Mouse (Mus musculus) neural tube, embryonic 11.5 days (tissue): Measurements from ENCODE around the gene Ece1. TPM values are rescaled to one million over a fixed set of nuclear protein-coding genes. Genes with fewer than 3 reads are reported as not detected.

Experiments used
- ATAC-seq: fragments of 200-750 bp; cut with Nextera tagmentation; 2 replicates; pipeline ENCODE4 v1.8.0; 2017; ENCODE audit warnings: moderate number of reproducible peaks, mild to moderate bottlenecking, moderate TSS enrichment, moderate library complexity; ENCODE audit not compliant: insufficient read depth, low FRiP score, low TSS enrichment
- DNase-seq: peaks from one replicate; pipeline ENCODE4 v3.0.0-alpha.2; 2015; ENCODE audit warnings: low spot score
- H3K27ac ChIP-seq: fragments of 300-500 bp; sonication (generic); 2 replicates; pipeline ENCODE4 v1.5.1; 2014; ENCODE audit warnings: low read depth, mild to moderate bottlenecking, low read length
- H3K27me3 ChIP-seq: fragments of 300-500 bp; sonication (generic); 2 replicates; pipeline ENCODE4 v1.6.1; 2014; ENCODE audit warnings: mild to moderate bottlenecking, low read length, mixed read lengths; ENCODE audit not compliant: control insufficient read depth, insufficient read depth
- H3K36me3 ChIP-seq: fragments of 300-500 bp; sonication (generic); 2 replicates; pipeline ENCODE4 v1.6.1; 2014; ENCODE audit warnings: mild to moderate bottlenecking, low read length, moderate library complexity, mixed read lengths; ENCODE audit not compliant: control insufficient read depth, insufficient read depth
- H3K4me1 ChIP-seq: fragments of 300-500 bp; sonication (generic); 2 replicates; pipeline ENCODE4 v1.6.1; 2014; ENCODE audit warnings: low read length, mixed read lengths; ENCODE audit not compliant: control insufficient read depth, insufficient read depth
- H3K4me2 ChIP-seq: fragments of 300-500 bp; sonication (generic); 2 replicates; pipeline ENCODE4 v1.6.1; 2014; ENCODE audit warnings: low read depth, mild to moderate bottlenecking, moderate library complexity
- H3K4me3 ChIP-seq: fragments of 300-500 bp; sonication (generic); 2 replicates; pipeline ENCODE4 v1.5.1; 2014; ENCODE audit warnings: low read depth, low read length
- H3K9ac ChIP-seq: fragments of 300-500 bp; sonication (generic); 2 replicates; pipeline ENCODE4 v1.6.1; 2014; ENCODE audit warnings: mild to moderate bottlenecking, low read length
- H3K9me3 ChIP-seq: fragments of 300-500 bp; sonication (generic); 2 replicates; pipeline ENCODE4 v1.6.1; 2016; ENCODE audit warnings: low read length; ENCODE audit not compliant: control insufficient read depth
- WGBS: fragments of 180-500 bp; shearing (Covaris S2); extraction: QIAGEN DNeasy Blood & Tissue Kit; methylation state at CpG from one replicate; pipeline ENCODE4 v1.1.7; 2014; 5-methylcytosine and 5-hydroxymethylcytosine counted together
- polyA plus RNA-seq: library from polyadenylated mRNA; unstranded; fragments of >200 nt; fragmentation: Nextera tagmentation; extraction: Ambion mirVana; gene quantifications from 2 replicates; pipeline ENCODE4 v1.2.1, GENCODE M21; 2014

Gene Ece1
- polyA plus RNA-seq, 1 experiment from 2014 or later = 39.8 TPM

DNA sequence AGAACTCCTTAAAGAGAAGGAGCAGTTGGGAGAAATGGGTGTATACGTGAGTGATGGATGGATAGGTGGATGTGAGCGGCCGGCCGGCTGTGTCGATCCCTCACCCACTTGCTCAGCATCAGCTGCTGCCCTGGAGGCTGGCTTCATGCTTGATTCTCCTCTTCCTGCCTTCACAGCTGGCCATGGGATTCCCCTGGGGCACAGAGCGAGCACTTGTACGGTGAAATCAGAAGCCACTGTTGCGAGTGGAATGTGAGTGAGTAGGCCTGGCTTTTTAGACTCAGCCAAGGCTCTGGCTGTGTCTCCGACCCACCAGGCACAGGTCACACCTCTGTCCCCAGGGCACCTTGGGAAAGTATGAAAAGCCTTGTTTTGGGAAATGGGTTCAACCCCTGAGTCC lies 20.6 kb downstream of the Ece1 start:
- Histone ChIP-seq H3K4me1 (peaks cover 11% of the 10 kb centered on the region), H3K27me3 (no peaks in the 10 kb centered on the region), H3K36me3 (no peaks in the 10 kb centered on the region), H3K27ac (0 out of 2 replicates have a peak overlapping the region, but pooled peaks have one; percentile 20), H3K4me3 (no peak overlapping the region), H3K4me2 (no peak overlapping the region), H3K9ac (no peak overlapping the region), H3K9me3 (no peaks in the 10 kb centered on the region)
- no peak for ATAC-seq
- DNase-seq = peak; percentile 61
- WGBS = 50% methylated on average over 9 of the region's 9 CpGs

DNA sequence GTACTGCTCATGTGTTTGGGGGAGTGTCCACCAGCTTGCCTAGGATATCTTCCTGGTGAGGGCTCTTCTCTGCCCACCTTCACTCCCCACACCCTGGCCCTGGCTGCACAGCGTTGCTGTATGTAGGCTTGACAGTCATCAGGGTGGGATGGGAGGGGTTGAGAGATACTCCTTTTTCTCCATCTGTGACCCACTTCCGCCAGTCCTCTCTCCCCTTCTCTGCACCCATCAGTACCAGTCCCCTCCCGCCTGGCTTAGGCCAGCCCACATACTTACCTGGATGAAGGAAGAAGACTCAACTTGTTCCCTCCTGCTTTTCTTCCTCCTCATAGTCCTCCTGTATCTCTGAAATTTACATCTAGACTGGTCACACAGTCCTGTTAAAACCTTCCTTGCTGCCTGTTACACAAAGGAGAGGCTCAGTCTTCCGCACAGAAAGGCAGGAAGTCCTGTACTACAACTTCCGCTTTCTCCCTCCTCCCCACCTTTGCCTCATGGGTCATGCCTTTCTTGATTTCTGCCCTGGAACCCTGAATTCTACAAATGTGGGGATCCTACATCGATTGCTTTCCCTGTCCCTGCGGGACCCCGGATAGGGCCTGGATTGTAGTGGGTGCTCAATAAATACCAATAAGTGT lies 21.6 kb downstream of the Ece1 start:
- Histone ChIP-seq H3K4me3 (no peak overlapping the region), H3K36me3 (no peaks in the 10 kb centered on the region), H3K9me3 (no peaks in the 10 kb centered on the region), H3K27ac (no peak overlapping the region), H3K9ac (no peak overlapping the region), H3K27me3 (no peaks in the 10 kb centered on the region), H3K4me2 (no peak overlapping the region), H3K4me1 (peaks cover 10% of the 10 kb centered on the region)
- no peak for ATAC-seq
- WGBS = 89% methylated on average over 8 of the region's 8 CpGs
- no peak for DNase-seq

DNA sequence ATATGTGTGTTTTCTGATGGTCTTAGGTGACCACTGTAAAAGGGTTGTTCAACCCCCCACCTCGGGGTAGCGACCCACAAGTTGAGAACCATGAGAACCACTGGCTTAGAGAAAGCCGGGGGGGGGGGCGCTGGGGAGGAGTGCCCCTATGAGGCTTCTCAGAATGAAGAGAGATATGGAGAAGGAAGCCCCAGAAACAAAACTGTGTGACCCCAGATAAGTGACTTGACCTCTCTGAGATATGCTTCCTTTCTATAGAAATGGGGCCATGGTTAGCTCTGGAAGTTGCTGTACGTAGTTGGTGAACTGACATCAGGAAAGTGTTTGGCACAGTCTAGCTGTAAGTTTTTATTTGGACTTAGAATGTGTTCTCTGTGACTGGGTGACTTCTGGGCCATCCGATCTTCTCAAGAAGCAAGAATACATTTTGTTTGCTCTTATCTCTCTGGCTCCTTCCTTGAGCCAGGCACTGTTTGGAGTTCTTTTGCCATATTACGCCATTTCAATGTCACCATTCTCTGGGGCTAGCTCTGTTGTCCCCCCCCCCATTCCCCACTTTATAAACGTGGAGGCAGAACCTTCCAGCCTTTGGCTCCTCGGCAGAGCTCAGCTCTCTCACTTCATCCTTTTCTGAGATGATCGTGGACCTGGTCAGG lies 25.4 kb downstream of the Ece1 start:
- H3K4me3 ChIP-seq = no peak overlapping the region
- no peaks in the 10 kb centered on the region for H3K27me3 ChIP-seq
- no peaks in the 10 kb centered on the region for H3K36me3 ChIP-seq
- H3K9me3 ChIP-seq = no peaks in the 10 kb centered on the region
- DNase-seq = no peak
- ATAC-seq = no peak
- peaks cover 27% of the 10 kb centered on the region for H3K4me1 ChIP-seq
- no peak overlapping the region for H3K9ac ChIP-seq
- 81% methylated on average over 10 of the region's 10 CpGs for WGBS
- no peak overlapping the region for H3K27ac ChIP-seq
- no peak overlapping the region for H3K4me2 ChIP-seq

DNA sequence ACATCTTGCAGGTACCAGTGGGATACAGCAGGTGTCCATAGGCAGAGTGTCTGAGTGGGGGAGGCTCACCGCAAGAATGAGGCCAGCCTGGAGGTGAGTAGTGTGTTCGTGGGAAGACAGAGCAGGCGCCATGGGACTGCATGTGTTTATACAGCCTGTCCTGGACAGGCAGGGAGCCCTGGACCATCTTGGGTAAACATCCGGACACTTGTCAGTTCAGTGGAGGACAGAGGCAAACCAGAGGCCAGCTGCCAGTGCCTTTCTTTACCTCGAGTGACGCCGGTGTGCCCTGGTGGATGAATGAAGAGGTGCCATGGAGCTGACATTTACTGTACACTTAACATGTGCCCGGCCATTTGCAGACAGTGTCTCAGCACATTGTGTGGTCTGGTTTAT lies 26.0 kb downstream of the Ece1 start:
- H3K4me2 ChIP-seq = no peak overlapping the region
- peaks cover 24% of the 10 kb centered on the region for H3K4me1 ChIP-seq
- no peak overlapping the region for H3K4me3 ChIP-seq
- H3K27ac ChIP-seq = no peak overlapping the region
- H3K9me3 ChIP-seq = no peaks in the 10 kb centered on the region
- no peaks in the 10 kb centered on the region for H3K36me3 ChIP-seq
- WGBS = 63% methylated on average over 8 of the region's 8 CpGs
- H3K9ac ChIP-seq = no peak overlapping the region
- DNase-seq (no peak), ATAC-seq (no peak)
- no peaks in the 10 kb centered on the region for H3K27me3 ChIP-seq

DNA sequence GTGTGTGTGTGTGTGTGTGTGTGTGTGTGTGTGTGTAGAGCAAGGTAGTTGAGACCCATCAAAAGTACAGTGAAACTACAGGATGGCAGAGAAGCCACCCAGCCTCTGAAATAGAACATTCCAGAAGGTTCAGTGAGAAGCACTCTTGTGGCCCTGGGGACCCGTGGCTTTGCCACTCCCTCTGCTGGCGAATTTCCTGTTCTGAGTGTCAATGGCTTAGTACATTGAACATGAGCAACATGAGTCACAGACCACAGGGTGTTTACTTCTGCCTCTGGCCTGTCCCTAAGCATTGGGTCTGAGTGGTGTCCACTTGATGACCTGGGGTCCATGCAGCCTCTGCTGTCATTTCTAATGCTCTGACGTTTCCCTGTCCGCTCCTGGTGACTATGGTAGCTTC lies 28.6 kb downstream of the Ece1 start:
- no peak overlapping the region for H3K4me2 ChIP-seq
- H3K4me3 ChIP-seq = no peak overlapping the region
- ATAC-seq (no peak), DNase-seq (no peak)
- 75% methylated on average over 4 of the region's 4 CpGs for WGBS
- no peaks in the 10 kb centered on the region for H3K9me3 ChIP-seq
- no peaks in the 10 kb centered on the region for H3K36me3 ChIP-seq
- no peaks in the 10 kb centered on the region for H3K27me3 ChIP-seq
- H3K4me1 ChIP-seq = peaks cover 20% of the 10 kb centered on the region
- H3K27ac ChIP-seq = no peak overlapping the region
- H3K9ac ChIP-seq = no peak overlapping the region

DNA sequence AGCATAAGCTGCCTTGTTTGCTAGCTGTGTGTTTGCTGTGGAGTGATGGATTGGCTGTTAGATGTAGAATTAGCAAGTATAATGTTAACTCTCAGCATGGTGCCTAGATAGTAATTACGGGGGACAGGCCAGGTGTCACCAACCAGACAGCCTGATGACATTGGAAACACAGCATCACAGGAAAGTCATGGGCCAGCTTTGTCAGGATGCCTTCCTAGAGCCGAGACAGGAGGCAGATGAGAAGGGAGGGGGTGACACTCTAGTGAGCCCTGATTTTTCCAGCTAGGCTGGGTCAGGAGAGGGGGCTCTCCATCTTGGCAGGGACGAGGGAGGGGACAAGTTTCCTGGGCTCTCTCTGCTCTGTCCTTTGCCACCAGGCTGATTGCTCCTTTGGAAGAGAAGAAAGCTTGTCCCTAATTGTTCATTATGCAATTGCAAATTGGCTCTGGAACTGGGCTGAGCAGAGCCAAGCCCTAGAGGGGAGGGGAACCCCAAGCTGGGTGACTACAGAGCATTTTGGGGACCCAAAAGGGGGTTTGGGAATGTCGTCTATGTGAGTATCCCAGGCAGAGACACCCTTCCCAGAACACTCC lies 29.6 kb downstream of the Ece1 start:
- ATAC-seq (no peak), DNase-seq (no peak)
- Histone ChIP-seq H3K4me3 (no peak overlapping the region), H3K4me1 (peaks cover 22% of the 10 kb centered on the region), H3K9ac (no peak overlapping the region), H3K27ac (peak overlapping the region; percentile 27; the same call in 1 of the 2 replicates), H3K27me3 (no peaks in the 10 kb centered on the region), H3K9me3 (no peaks in the 10 kb centered on the region), H3K36me3 (no peaks in the 10 kb centered on the region), H3K4me2 (no peak overlapping the region)
- WGBS = 10% methylated on average over 4 of the region's 4 CpGs

DNA sequence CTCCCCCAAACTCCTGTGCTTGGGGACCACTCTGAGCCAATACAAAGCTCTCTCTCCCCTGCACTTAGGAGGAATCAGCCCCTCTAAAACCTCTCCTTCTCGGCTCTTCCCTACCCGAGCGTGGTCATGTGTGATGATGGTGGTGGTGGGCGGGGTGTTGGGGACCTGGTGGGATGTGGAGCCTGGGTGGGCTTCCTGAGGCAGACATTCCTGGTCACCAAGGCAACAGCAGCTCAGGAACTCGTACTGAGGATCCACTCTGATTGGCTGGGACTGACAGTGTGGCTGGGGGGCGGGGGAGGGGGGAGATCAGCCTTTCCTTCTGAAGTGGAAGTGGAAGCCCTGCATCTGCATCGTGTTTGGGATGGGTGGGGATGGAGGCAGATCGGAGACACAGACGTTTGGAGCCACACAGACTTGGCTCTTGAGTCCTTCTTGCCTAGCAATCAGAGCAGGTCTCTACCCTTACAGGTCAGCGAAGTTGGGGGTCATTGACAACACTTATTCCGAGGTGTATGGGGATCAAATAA lies 30.7 kb downstream of the Ece1 start:
- WGBS = 8% methylated on average over 11 of the region's 11 CpGs
- no peaks in the 10 kb centered on the region for H3K27me3 ChIP-seq
- ATAC-seq (peak; percentile 69), DNase-seq (peak; percentile 74)
- peaks cover 28% of the 10 kb centered on the region for H3K4me1 ChIP-seq
- no peak overlapping the region for H3K9ac ChIP-seq
- H3K4me3 ChIP-seq = no peak overlapping the region
- H3K9me3 ChIP-seq = no peaks in the 10 kb centered on the region
- H3K4me2 ChIP-seq = peak overlapping the region; percentile 8; the same call in 1 of the 2 replicates
- H3K27ac ChIP-seq = no peak overlapping the region
- no peaks in the 10 kb centered on the region for H3K36me3 ChIP-seq

DNA sequence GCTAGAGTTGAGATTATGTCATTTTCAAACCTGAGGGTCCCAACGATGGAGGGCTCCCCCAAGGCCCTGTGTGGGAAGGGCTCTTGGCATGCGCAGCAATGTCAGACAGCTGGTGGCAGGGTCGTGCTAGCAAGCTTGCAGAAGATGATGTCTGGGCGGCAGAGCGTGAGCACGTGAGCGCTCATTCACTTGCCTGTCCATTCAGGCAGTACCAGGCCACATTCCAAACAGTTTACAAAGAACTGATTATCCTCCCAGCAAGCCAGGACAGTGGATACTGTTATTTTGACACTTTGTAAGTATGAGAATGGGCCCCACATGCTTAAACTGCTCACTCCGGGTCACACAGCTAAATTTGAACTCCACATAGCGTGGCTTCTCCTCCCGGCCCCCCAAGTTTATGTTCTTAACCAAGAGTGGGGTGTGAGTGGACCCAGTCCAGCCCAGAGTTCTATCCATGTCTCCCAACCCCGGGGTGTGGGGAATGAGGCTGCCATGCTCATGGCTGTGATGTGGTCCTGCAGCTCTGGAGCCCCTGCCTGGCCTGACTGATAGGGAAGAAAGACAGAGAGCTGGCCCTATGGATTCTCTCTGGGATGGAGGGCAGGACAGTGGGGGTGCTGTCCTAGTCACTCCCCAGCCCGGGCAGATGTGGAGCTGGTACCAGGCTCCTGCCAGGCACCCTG lies 34.7 kb downstream of the Ece1 start:
- no peak overlapping the region for H3K4me3 ChIP-seq
- H3K4me1 ChIP-seq = peaks cover 18% of the 10 kb centered on the region
- DNase-seq (peak; percentile 44), ATAC-seq (peak; percentile 16; the same call in 1 of the 2 replicates)
- H3K4me2 ChIP-seq = no peak overlapping the region
- no peaks in the 10 kb centered on the region for H3K27me3 ChIP-seq
- WGBS = 34% methylated on average over 12 of the region's 12 CpGs
- no peaks in the 10 kb centered on the region for H3K9me3 ChIP-seq
- no peaks in the 10 kb centered on the region for H3K36me3 ChIP-seq
- H3K9ac ChIP-seq = peak overlapping the region; percentile 12
- H3K27ac ChIP-seq = peak overlapping the region; percentile 69
